Mouse (Mus musculus) ES-Bruce4 (cell line): Measurements from ENCODE around the gene Cwf19l1.

Experiments used
- CTCF ChIP-seq: IDR thresholded peaks from one replicate; pipeline ENCODE4 v1.8.1; 2011; ENCODE audit warnings: low read depth, low read length
- EP300 ChIP-seq: IDR thresholded peaks from 2 replicates; pipeline ENCODE4 v1.6.1; 2011; ENCODE audit warnings: low read depth, low read length; ENCODE audit not compliant: insufficient read depth
- POLR2A ChIP-seq: IDR thresholded peaks from one replicate; pipeline ENCODE4 v1.8.1; 2011; ENCODE audit warnings: low read length; ENCODE audit not compliant: insufficient read depth

GRCm38 (mm10) chr19:44174835-44175234 is 39.2 kb upstream of the Cwf19l1 start:
- TF ChIP-seq POLR2A (no peak), CTCF (no peak), EP300 (no peak)
